Mouse (Mus musculus) cerebellum, postnatal 25 days (tissue): ENCODE results near the gene Irs1.

ENCODE experiments used
- DNase-seq, 2 experiments: peaks; one replicate each; pipeline ENCODE4 v3.0.0; 2021; ENCODE audit warnings: mixed read lengths in 2 of 2

Gene Irs1

GRCm38 (mm10) chr1:82288421-82288990 is 2.7 kb downstream of the Irs1 start:
- DNase-seq, result peak; percentile 45 to 51

GRCm38 (mm10) chr1:82287776-82288325 is 3.4 kb downstream of the Irs1 start:
- DNase-seq, result peak; percentile 28 to 29

DNA sequence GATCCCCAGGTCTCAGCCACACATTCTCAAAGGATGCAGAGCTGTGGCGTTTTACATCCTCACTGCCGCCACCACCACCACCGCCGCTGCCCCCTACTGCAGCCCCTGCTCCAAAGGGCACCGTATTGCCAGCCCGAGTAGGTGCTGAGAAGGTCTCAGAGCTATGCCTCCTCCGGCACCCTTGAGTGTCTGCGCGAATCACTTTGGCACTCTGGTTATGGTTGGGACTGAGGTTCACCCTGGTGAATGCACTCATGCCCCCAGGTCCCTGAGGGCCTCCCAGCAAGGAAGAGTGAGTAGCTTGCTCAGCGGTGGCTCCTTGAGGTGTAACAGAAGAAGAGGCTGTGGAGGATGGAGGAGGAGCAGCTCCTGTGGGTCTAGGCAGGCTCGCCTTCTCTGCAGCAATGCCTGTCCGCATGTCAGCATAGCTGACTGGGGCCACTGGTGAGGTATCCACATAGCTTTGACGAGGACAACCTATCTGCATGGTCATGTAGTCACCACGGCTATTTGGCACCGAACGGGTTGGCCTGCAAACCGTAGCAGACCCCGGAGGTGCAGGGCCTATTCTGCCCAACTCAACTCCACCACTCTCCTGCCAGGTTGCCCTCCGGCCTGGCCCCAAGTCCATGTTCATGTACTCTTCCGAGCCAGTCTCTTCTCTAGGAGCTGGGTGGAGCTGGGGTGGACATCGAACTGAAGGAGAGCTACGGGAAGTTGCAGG is 4.0 kb downstream of the Irs1 start:
- DNase-seq, result peak; percentile 43 to 60

DNA sequence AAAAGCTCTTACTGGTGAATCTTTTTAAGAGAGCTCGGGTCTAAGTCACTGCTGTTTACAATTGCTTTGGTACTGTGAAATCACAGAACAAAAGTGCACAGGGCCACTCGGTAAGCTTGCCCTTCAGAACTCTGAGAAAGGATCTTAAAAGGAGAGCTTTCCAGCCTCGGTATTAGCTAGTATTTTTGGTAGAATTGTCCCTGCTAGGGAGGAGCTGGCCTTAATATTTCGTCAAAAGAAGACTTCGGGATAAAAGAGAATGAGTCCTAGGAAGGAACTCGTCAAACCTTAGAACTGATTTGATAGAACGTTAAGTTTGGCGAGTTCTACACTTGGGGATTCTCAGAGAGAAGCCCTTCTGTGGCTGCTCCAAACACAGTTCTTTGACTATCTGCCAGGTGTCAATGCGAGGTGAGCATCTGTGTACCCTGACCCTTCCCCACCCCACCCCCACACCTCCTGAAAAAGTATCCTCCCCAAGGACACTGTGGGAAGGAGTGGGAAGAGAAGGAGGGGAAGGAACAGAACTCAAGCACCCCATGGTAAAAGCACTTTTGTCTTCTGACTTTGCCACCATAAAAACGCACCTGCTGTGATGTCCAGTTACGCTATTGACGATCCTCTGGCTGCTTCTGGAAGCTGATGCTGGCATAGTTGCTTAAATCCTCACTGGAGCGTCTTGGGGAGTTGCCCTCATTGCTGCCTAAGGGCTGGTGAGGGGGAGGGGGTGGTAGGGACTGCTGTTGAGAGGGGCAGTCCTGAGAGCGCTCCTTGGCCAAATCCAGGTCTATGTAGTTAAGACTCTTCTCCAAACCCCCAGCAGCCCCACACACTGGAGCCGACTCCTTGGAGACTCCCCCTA is 4.8 kb downstream of the Irs1 start:
- DNase-seq, result no peak

DNA sequence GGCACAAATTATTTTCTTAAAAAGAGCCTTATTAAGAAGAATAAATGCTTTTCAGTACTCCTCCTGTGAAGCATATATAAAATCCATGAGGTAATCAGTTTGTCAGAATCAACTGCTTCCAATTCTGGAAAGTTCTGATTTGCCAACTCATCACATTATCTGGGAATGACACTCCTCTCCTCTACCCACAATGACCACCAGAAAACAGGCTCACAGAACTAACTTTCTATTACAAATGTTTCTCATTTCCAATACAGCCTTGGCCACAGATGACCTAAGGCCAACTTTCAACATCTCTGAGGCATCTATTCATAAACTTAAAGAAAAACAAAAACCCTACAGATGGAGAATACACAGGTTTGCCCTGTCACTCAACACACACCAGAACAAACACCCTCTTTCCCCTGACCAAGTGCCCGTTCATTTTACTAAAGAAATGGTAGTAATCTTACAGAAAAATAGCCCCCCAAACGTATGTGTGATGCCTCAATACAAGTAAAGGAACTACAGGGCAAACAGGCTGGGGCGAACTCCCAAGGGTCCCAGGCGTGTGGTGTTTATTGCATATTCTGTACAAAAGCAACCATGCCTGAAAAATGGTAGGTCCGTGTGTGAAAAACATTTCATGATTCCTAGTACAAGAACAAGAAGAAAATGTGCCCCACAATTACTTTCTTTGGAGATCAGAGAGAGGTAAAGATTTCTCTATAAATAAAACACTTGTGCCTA is 5.6 kb downstream of the Irs1 start:
- no peak for DNase-seq

DNA sequence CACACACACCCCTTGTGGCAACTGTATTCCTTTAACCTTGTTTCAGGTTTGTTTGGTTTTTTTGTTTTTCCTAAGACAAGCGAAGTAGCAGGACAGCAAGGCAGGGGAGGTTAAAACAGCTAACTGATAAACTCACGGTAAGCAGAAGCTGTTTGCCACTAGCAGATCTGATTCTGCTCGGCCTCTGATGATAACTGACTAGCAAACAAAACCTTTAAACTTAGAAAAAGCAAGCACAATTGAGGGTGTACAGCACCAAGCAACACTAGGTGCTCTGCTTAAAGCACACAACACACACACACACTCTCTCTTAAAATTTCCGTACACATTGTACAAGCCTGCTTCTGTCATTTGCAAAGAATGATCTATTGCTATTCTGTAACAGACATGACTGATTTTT is 6.8 kb downstream of the Irs1 start:
- peak in 1 of 2 experiments; percentile 20 for DNase-seq

DNA sequence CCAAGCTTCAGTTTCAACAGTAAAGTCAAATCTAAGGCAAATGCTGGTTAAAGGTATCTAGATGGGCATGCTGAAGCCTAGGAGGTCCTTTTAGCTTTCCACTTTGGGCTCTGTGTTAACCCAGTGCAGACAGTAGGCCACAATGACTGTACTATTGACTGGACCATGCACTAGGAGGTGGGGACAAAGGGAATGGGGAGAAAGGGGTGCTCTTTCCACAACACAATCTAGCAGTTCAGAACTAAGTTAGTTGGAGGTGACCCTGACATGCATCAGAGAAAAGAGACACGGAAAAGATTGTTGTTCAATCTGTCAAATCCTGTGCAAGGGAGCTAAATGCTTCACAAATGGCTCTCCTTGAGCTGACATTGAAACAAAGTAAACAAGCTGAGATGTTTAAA is 7.3 kb downstream of the Irs1 start:
- peak; percentile 29 to 52 for DNase-seq

DNA sequence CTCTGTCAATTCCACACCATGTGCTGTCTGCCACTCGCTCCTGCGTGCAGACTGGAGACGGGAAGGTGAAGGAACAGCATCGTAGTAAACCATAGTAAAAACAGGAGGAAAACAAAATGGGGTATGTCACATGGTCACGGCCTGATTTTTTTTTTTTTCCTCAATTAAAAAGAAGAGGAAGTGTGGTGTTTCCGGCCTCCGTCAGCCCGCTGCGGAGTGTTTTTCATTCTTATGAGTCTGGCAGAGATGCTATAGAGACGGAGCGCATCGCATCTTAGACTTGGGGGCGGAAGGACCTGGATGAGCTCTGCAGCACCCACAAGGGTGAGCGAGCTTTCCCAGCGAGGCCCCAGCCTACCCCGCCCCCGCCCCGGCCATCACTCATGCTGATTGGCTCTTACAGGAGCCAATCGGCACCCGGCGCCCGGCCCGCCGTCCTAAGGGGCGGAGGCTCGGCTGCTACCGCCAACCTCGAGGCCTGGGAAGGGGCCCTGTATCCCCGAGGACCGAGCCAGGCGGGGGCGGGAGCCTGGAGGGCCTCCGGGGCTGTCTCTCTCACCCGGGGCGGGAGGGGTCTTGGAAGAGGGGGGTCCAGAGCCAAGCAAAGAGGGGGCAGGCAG is 8.1 kb downstream of the Irs1 start:
- peak; percentile 90 to 94 for DNase-seq

GRCm38 (mm10) chr1:82281823-82282222 is 9.4 kb downstream of the Irs1 start:
- DNase-seq, result no peak

- DNase-seq, result no peak
These were observed 11.4 kb downstream of the Irs1 start for GRCm38 (mm10) chr1:82279768-82280167.

- DNase-seq, result no peak
These were observed 16.9 kb downstream of the Irs1 start for GRCm38 (mm10) chr1:82274361-82274760.

GRCm38 (mm10) chr1:82273529-82273928 is 17.7 kb downstream of the Irs1 start:
- no peak for DNase-seq

DNA sequence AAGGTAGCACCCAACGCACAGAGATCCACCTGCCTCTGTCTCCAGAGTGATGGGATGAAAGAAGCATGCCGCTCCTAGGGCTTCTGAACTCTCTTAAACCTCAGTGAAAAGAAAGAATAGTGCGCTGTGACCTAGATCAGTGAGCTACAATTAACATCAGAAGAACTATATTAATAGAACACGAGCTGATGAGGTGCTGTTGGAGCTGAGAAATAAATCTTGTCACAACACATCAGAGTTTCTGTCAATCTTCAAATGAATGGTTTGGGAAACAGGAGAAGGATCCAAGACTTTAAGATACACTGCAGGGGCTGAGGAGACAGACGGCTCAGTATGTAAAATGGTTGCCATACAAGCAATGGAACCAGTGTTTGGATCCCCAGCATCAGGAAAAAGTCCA is 19.0 kb downstream of the Irs1 start:
- no peak for DNase-seq

- DNase-seq, result no peak
These were observed 23.7 kb downstream of the Irs1 start for GRCm38 (mm10) chr1:82267547-82267946.

DNA sequence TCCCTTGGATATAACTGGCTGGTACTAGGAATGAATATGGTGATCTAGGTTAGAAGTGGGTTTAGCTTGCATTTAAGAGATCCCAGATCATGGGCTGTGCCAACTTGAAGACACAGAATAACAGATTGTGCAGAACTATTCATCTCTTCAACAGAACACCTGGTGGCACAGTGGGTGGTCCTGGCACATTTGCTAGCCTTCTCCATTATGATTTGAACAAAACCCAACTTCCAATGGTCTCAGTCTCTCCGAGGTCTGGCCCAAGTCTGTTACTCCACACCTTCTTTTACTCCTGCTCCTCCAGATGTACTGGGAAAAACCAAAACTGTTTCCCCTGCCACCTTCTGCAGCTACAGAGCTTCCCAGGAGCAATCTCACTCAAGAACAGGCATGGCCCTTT is 28.9 kb downstream of the Irs1 start:
- DNase-seq, result peak; percentile 85 to 91

DNA sequence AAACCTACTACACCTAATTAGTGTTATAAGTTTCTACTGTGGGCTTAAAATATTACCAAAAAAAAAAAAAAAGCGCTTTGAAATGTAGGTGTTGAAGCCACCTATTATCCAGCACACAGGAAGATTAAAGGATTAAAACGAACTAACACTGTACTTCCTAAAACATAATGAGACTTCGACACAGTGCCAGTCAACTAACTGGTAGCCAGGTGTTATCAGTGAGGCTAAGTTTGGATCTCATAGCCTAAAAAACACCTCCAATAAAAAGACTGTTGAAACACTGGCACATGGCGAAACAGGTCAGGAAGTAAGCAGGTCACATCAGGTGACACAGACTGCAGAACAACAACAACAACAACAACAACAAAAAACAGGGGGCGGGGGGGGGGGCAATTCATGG is 29.6 kb downstream of the Irs1 start:
- no peak for DNase-seq

DNA sequence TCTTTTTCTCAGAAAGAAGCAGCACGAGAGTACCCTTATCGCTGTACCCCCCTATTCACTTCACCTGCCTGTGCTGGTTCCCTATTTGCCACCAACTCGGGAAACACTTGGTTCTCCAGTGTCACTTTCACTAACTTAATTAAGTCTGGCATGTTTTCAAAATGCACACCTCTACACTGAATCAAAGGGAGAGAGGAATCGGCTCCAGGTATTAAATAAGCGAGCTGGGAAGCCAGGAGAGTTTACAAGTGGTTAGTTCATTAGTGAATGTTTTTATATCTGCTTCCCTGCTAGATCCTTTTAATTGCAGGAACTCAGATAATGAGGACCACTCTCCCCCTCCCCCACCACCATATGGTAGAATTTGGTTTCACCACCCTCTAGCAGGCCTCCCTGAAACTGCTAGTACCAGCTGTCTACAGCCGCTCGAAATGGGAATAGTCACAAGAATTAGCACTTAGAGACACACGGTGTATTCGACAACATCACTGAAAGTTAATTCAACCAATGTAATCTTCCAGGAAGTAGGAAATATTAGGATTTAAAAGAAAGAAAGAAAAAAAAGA is 30.1 kb downstream of the Irs1 start:
- peak; percentile 46 to 66 for DNase-seq

GRCm38 (mm10) chr1:82260055-82260454 is 31.2 kb downstream of the Irs1 start:
- DNase-seq, result no peak

GRCm38 (mm10) chr1:82258331-82258730 is 32.9 kb downstream of the Irs1 start:
- no peak for DNase-seq

DNA sequence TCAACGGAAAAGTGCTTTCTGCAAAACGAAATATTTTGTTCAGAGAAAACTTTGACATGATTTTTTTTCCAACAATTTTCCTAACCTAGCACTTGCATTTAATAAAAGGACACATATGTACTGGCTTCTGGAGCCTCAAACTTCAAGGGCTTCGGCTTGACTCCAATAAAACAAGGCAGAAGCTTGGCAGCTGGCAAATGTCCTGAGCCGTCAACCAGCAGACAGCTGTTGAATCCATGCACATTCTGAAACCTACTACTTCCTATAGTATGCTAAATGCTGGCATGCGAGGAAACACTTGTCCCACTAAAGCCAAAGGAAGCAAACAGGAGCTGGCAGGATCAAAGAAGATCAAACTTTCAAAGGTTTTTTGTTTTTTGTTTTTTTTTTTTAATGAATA is 33.8 kb downstream of the Irs1 start:
- DNase-seq, result no peak

- no peak for DNase-seq
These were observed 37.3 kb downstream of the Irs1 start for GRCm38 (mm10) chr1:82253789-82254445.
